Mouse (Mus musculus): Measurements from ENCODE around the gene Nat8f1. TPM values are rescaled to one million over a fixed set of nuclear protein-coding genes. Genes with fewer than 3 reads are reported as not detected.
A peak's percentile ranks its signal among the peaks of the same experiment; 100 is the strongest.
"Not testable (repeated sequence)": the region's sequence is repeated elsewhere in the genome, so short reads cannot be mapped to it uniquely, and the experiment has no call there.

Nat8f1 gene
- polyA plus RNA-seq (2017; shearing (Covaris generic)), result 10 to 100 TPM in 1 of 3 experiments, 1 to 10 TPM in 2; 6.1 to 10.5 (median 9.5) TPM

DNA sequence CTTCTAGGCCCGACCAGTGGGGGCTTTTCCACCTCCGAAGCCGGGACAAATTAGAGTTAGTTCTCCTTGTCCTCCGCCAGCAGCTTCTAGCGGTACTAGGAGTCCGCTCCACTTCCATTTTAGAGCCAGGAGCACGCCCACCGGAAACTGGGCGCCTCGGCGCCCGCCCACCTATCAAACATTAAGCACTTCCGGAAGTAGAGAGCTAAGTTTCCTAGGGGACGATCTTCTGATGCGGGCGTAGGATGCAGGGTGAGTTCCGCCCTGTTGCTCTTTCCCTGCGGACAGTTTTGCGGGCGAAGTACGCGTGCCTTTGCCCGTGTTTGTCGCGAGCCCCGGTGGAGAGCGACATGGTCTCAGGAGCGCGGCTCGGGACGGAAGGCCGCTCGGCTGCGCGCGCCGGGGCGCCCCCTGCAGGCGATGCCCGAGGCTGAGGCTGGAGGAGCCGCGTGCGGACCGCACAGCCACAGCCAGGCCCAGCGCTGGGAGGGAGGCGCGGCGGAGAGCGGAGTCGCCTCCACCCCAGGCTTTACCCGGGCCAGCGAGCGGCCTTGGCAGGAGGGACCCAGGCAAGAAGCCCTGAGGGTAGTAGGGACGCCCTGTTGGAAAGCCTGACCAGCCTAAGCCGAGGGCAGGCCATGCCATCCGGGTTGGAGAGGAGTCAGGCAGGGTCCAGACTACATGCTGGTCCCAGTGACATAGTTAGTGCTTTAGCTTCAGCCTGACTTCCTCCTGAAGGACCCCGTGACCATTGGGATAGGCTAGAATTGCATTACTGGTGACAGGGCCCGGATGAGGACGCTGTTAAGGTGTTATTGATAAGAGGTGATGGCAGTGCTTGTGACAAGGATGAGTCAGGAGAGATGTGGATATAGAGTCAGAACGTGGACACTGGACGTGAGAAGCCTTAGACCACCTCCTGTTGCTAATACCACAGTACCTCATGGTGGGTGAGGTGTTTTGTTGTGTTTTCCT, at the start of gene Nat8f1:
Gene Nat8f1, minus strand, starts transcription at position 149 of the 975 bp plus-strand sequence.
- peak; percentile 96 for ATAC-seq

- ATAC-seq, result peak; percentile 82
These were observed 45.9 kb upstream of the Nat8f1 start, which contains the start of gene Dusp11 for GRCm38 (mm10) chr6:85961101-85962091. Gene Dusp11, minus strand, starts transcription at chr6:85961667.

GRCm38 (mm10) chr6:85957581-85957980, 42.1 kb upstream of the Nat8f1 start:
- ATAC-seq, result no peak

- ATAC-seq, result no peak
These were observed 33.1 kb upstream of the Nat8f1 start for GRCm38 (mm10) chr6:85948549-85948948.

GRCm38 (mm10) chr6:85942469-85942868, 27.0 kb upstream of the Nat8f1 start:
- ATAC-seq, result no peak

DNA sequence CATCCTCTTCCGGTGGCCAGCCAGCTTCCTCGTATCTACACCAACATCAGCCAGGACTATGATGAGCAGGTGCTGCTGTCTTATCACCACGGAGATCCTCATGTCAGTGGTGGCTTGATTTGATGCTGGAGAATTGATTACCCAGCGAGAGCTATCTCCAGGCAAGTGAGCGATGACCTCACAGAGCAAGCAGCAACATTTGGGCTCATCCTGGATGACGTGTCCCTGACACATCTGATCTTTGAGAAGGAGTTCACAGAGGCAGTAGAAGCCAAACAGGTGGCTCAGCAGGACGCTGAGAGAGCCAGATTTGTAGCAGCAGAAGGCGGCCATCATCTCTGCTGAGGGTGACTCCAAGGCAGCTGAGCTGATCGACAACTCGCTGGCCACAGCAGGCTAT, 23.2 kb upstream of the Nat8f1 start:
- ATAC-seq, result no peak

DNA sequence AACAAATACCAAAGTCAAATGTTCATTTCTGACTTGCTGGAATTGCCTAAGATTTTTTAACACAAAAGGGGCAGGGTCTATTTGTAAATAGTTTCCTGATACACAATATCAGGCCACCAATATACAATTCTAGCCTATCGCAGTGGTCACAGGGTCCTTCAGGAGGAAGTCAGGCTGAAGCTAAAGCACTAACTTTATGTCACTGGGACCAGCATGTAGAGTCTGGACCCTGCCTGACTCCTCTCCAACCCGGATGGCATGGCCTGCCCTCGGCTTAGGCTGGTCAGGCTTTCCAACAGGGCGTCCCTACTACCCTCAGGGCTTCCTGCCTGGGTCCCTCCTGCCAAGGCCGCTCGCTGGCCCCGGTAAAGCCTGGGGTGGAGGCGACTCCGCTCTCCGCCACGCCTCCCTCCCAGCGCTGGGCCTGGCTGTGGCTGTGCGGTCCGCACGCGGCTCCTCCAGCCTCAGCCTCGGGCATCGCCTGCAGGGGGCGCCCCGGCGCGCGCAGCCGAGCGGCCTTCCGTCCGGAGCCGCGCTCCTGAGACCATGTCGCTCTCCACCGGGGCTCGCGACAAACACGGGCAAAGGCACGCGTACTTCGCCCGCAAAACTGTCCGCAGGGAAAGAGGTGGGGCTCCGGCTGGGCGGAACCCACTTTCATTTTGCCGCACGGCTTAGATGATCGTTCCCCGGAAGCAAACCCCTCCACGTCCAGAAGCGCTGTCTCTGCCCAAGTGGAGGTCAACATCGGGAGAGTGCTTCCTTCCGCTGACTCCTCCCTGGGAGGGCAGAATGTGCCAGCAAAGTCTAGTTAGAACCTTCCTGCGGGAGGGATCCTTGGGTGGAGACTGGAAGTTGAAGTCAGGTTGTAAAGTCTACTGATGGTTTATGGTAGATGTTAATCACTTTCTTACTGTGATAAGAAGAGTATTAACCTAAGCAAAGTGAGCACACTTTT, 21.3 kb upstream of the Nat8f1 start:
- peak; percentile 85 for ATAC-seq

- no peak for ATAC-seq
These were observed 20.2 kb upstream of the Nat8f1 start for GRCm38 (mm10) chr6:85935646-85936045.

- ATAC-seq, result no peak
These were observed 18.6 kb upstream of the Nat8f1 start for GRCm38 (mm10) chr6:85934047-85934446.

- ATAC-seq, result no peak
These were observed 13.8 kb upstream of the Nat8f1 start for GRCm38 (mm10) chr6:85929312-85929711.

DNA sequence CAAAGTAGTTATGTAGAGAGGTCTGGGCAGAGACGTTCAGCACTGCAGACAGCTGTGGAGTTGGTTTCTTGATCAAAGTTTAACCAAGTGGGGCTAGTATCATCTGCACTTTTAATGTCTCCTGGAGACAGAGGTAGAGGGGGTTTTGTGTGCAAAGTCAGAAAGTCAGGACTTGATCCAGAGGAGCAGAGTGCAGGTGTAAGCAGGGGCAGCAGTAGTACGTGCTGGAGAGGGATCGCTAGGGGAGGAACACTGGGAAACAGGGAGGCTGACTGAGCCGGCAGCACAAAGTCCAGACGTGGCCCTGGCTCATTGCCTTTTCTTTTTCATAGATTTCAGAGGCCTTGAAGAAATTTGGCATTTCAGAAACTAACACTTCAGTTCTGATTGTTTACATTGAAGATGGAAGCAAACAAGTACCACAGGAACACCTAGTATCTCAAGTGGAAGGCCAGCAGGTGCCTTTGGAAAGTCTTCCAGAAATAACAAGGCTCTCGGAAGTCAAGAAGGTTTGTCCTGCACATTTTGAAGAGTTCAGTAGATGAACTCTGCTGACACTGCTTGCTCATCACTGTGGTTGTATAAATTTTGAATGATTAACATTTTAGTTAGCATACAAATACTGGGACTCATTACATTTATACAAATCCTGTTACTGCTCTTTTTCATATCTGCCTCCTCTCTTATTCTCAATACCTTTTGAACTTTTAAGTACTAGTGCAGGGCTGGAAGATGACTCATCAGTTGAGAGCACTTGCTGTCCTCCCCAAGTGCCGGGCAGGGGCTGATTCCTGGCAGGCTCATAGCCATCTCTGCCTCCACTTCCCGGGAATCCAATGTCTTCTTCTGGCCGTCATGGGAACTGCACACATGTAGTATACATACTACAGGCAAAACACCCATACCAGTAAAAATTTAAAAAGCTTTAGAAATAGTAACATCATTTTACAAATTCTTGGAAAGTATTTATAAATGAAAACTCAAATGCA, 12.3 kb upstream of the Nat8f1 start:
- no peak for ATAC-seq

DNA sequence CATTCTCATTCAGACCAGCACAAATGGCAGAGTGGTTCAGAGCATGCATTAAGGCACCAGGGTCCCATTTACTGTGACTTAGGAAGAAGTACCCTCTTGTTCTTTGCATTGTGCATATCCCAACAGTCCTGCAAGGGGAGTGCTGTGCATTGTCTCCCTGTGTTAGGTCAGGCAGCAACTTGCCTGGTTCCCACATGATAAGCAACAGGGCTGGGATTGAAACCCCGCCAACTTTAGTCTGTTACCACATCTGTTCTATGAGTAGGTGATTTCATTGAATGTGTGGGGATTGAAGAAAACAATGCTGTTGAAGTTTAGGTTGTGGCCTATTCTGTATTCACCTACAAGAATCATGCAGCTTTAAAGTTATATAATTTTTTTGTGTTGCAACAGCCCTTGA, 11.2 kb upstream of the Nat8f1 start:
- ATAC-seq, result no peak

GRCm38 (mm10) chr6:85923643-85924042, 8.2 kb upstream of the Nat8f1 start:
- no peak for ATAC-seq

DNA sequence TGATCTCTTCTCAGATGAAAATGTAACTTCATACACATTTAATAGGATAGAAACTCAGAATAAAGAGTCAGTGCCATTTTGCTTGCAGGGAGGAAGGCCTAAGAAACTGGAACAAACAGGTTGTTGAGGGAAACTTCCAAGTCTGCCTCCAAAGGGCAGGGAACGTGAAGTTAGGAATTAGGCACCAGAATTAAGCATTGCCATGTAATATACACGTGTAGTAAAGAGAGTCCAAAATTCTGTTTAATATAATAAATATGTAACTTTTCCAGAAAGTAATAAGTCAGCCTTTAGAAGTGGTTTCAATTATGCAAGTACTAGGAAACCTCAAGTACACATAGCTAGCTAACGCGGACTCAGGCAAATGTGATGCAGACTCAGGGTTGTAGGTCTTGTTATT, 3.9 kb upstream of the Nat8f1 start:
- no peak for ATAC-seq

- ATAC-seq, result not testable (repeated sequence)
These were observed 2.9 kb upstream of the Nat8f1 start for GRCm38 (mm10) chr6:85918341-85918740.

DNA sequence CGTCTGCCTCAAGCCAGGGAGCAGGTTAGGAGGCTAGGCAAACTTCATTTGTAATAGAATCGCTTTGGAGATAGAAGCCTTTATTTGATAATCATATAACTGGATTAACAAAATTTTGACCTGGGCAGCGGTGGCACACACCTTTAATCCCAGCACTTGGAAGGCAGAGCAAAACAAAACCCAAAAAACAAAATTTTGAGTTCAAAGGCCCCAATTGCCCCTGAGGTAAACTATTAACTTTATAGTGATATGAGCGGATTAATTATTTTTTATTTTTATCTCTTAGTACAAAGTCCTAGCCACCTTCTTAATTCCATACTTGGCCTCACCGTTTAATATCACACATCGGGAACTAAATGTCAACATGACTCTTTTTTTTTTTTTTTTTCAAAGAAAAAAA, 1.1 kb upstream of the Nat8f1 start:
- no peak for ATAC-seq

DNA sequence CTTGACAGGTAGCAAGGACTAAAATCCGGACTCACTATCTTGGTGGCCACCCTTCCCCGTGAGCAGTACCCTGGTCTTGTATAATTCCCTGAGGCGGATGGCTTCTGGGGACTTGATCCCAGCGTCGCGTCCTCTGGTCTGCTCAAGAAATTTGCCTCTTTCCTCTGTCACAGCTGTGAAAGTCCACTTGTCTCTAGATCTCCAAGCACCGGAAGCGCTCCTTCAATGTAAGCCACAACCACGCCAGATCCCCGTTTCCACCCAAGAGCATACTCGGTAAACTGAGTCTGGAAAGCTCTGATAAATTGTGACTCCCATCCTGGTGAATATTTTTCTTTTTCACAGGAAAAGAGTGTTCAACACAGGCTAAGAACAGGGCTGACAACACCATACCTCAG, 347 bp downstream of the Nat8f1 start:
- peak; percentile 11 for ATAC-seq

- no peak for ATAC-seq
These were observed 3.9 kb downstream of the Nat8f1 start, which contains the start of gene Tprkb for GRCm38 (mm10) chr6:85911587-85911986. Gene Tprkb, plus strand, starts transcription at chr6:85911865.

DNA sequence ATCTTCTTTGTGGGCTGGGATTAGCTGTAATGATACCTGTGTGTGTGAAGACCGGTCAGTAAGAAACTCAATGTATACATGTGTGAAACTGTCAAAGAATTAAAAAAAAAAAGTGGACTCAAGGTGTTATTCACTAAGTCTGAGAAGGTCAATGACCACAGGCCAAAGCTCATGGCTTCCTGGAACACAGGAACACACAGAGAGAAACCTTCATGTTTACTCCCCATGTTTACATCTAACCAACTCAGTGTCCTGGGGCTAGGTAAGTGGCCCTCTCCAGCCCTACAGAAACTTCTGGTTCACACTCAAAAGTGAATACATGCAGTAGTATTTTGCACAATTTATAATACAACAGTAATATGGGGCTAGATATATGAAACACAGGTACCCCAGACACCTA, 5.8 kb downstream of the Nat8f1 start:
- no peak for ATAC-seq

DNA sequence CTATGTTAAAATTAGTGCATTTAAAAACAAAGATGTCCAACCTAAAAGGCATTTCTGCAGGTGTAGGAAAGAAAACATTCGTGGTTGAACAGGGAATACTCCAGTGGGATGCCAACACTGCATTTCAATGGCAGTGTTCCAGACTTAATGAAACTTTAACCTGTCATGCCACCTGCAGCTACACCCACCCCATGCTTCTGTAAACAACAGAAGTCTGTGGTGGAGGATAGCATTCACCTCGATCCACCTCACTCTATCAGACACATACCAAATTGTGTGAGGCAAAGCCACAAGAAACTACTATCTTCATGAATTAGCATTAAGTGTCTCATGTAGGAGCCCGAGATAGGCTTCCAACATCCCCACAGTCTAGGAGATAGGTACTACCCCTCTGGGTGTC, 7.1 kb downstream of the Nat8f1 start:
- ATAC-seq, result no peak

All from inflammation-experienced regulatory T-cells, adult 6 months (primary cell).